Mouse (Mus musculus) gastrocnemius, postnatal 25 days (tissue): Measurements from ENCODE around the gene Ubxn4. TPM values are rescaled to one million over a fixed set of nuclear protein-coding genes. Genes with fewer than 3 reads are reported as not detected.
"Not testable (repeated sequence)": the region's sequence is repeated elsewhere in the genome, so short reads cannot be mapped to it uniquely, and the experiment has no call there.

Experiments
- DNase-seq: peaks from one replicate; pipeline ENCODE4 v3.0.0; 2022
- microRNA-seq, 2 experiments: library from miRNA; unstranded; fragments of <30 nt; microRNA quantifications; one replicate each; pipeline ENCODE4 v1.2.0; 2021; ENCODE audit warnings: borderline replicate concordance in 2 of 2
- total RNA-seq, 2 experiments: library from RNA; stranded (reverse); gene quantifications; 1 replicate in 1 of 2; 2 replicates in 1 of 2; pipeline ENCODE4 v1.2.3; 2021

Gene Ubxn4
- total RNA-seq, 2 experiments from 2014 or later, result 33.9 to 40.3 TPM

- DNase-seq, result no peak
Measured at GRCm38 (mm10) chr1:128309043-128309442, 65.3 kb downstream of the Ubxn4 start.

GRCm38 (mm10) chr1:128314665-128315064 is 70.9 kb downstream of the Ubxn4 start:
- DNase-seq, result no peak

GRCm38 (mm10) chr1:128319266-128319665 is 75.5 kb downstream of the Ubxn4 start:
- not testable (repeated sequence) for DNase-seq

- no peak for DNase-seq
Measured at GRCm38 (mm10) chr1:128323026-128323643, 79.4 kb downstream of the Ubxn4 start.

- no peak for DNase-seq
Measured at GRCm38 (mm10) chr1:128324776-128325175, 81.0 kb downstream of the Ubxn4 start.

GRCm38 (mm10) chr1:128327165-128327564 is 83.4 kb downstream of the Ubxn4 start:
- DNase-seq, result no peak

- no peak for DNase-seq
Measured at GRCm38 (mm10) chr1:128328218-128328617, 84.5 kb downstream of the Ubxn4 start, which contains the start of gene Lct. TSS of gene Lct (minus strand) at chr1:128328318.

Small RNA genes within 50 kb of the gene (microRNA-seq; reads per million reads assigned to microRNA genes)
- gene Mir128-1, result 1,884 to 2,272 reads per million in 2 experiments

Other genes with a start within 250 kb of the Ubxn4 start
- gene Zranb3, start 140.9 kb upstream of the Ubxn4 start, total RNA-seq, result 1 to 10 TPM; 3.6 to 4.2 TPM
- 10 to 100 TPM; 49.3 to 56.3 TPM for gene R3hdm1, start 140.7 kb upstream of the Ubxn4 start, total RNA-seq
- gene Lct, start 84.4 kb downstream of the Ubxn4 start, total RNA-seq, result not detected
- 1 to 10 TPM; 3.2 to 6.2 TPM for gene Mcm6, start 115.7 kb downstream of the Ubxn4 start, total RNA-seq
- gene Dars, start 173.4 kb downstream of the Ubxn4 start, total RNA-seq, result 10 to 100 TPM; 61.3 to 61.8 TPM